Mouse (Mus musculus) myocyte (in vitro differentiated cells): ENCODE results near the gene Rpl27. TPM values are rescaled to one million over a fixed set of nuclear protein-coding genes. Genes with fewer than 3 reads are reported as not detected.
"Not testable (repeated sequence)": the region's sequence is repeated elsewhere in the genome, so short reads cannot be mapped to it uniquely, and the experiment has no call there.

ENCODE experiments used
- H3K27me3 ChIP-seq: one replicate; pipeline ENCODE4 v1.6.1; 2011; ENCODE audit not compliant: control insufficient read depth, insufficient read depth, insufficient read length
- H3K36me3 ChIP-seq: one replicate; pipeline ENCODE4 v1.6.1; 2011; ENCODE audit not compliant: control insufficient read depth, insufficient read depth
- H3K4me2 ChIP-seq: one replicate; pipeline ENCODE4 v1.6.1; 2011; ENCODE audit warnings: low read depth, control low read depth
- H3K4me3 ChIP-seq: one replicate; pipeline ENCODE4 v1.5.1; 2011; ENCODE audit warnings: mild to moderate bottlenecking, control low read depth, moderate library complexity
- H3K79me2 ChIP-seq: one replicate; pipeline ENCODE4 v1.6.1; 2011; ENCODE audit not compliant: control insufficient read depth, insufficient read depth
- H3ac ChIP-seq: one replicate; pipeline ENCODE4 v1.6.1; 2011; ENCODE audit not compliant: control insufficient read depth, insufficient read length
- CEBPB ChIP-seq: IDR thresholded peaks from 2 replicates; pipeline ENCODE4 v1.6.1; 2011; ENCODE audit warnings: mild to moderate bottlenecking, moderate library complexity; ENCODE audit not compliant: poor library complexity, insufficient read depth, severe bottlenecking
- E2F4 ChIP-seq: IDR thresholded peaks from one replicate; pipeline ENCODE4 v1.6.1; 2011; ENCODE audit warnings: mild to moderate bottlenecking, control low read depth, moderate library complexity; ENCODE audit not compliant: insufficient read depth
- MAX ChIP-seq: IDR thresholded peaks from one replicate; pipeline ENCODE4 v1.6.1; 2011; ENCODE audit warnings: low read depth, mild to moderate bottlenecking, control low read depth
- MYOD1 ChIP-seq, 3 experiments: IDR thresholded peaks; one replicate each; pipeline ENCODE4 v1.6.1; 2011; ENCODE audit warnings: control low read depth in 2 of 3, low read depth in 2 of 3, mild to moderate bottlenecking in 2 of 3, moderate library complexity in 1 of 3; ENCODE audit not compliant: insufficient read length in 2 of 3, control insufficient read depth in 1 of 3
- MYOG ChIP-seq, 3 experiments: IDR thresholded peaks; one replicate each; pipeline ENCODE4 v1.6.1; 2011; ENCODE audit warnings: control low read depth in 2 of 3, low read depth in 2 of 3, mild to moderate bottlenecking in 2 of 3; ENCODE audit not compliant: insufficient read length in 2 of 3, control insufficient read depth in 1 of 3, insufficient read depth in 1 of 3
- POLR2A ChIP-seq: IDR thresholded peaks from one replicate; pipeline ENCODE4 v1.6.1; 2011; ENCODE audit warnings: low read depth, mild to moderate bottlenecking, control low read depth, moderate library complexity; ENCODE audit not compliant: insufficient read length
- POLR2AphosphoS2 ChIP-seq: IDR thresholded peaks from one replicate; pipeline ENCODE4 v1.6.1; 2011; ENCODE audit warnings: low read depth, control low read depth; ENCODE audit not compliant: insufficient read length
- REST ChIP-seq: IDR thresholded peaks from one replicate; pipeline ENCODE4 v1.6.1; 2011; ENCODE audit warnings: mild to moderate bottlenecking, control low read depth, moderate library complexity; ENCODE audit not compliant: insufficient read depth, insufficient read length
- SRF ChIP-seq: IDR thresholded peaks from one replicate; pipeline ENCODE4 v1.6.1; 2011; ENCODE audit warnings: low read depth; ENCODE audit not compliant: control insufficient read depth, insufficient read length
- TCF12 ChIP-seq: IDR thresholded peaks from one replicate; pipeline ENCODE4 v1.6.1; 2011; ENCODE audit warnings: mild to moderate bottlenecking, control low read depth; ENCODE audit not compliant: poor library complexity, insufficient read depth, severe bottlenecking
- TCF3 ChIP-seq: IDR thresholded peaks from one replicate; pipeline ENCODE4 v1.6.1; 2011; ENCODE audit warnings: low read depth, control low read depth; ENCODE audit not compliant: insufficient read length
- USF1 ChIP-seq: IDR thresholded peaks from one replicate; pipeline ENCODE4 v1.6.1; 2011; ENCODE audit warnings: low read depth, mild to moderate bottlenecking, control low read depth, moderate library complexity
- polyA plus RNA-seq: library from polyadenylated mRNA; unstranded; fragments of >200 nt; fragmentation: generic; extraction: Trizol; gene quantifications from one replicate; pipeline ENCODE4 v1.2.1, GENCODE M21; 2012; ENCODE audit warnings: missing spikeins

Rpl27 gene
- polyA plus RNA-seq, 1 experiment, result 2,022 TPM

GRCm38 (mm10) chr11:101464211-101465100 is 22.4 kb downstream of the Rpl27 start, which contains the start of gene Rnd2:
Rnd2 (plus strand) TSS chr11:101464999.
- H3ac ChIP-seq, result peak within 1 kb of the TSS; percentile 54
- H3K4me3 ChIP-seq, result peak within 1 kb of the TSS; percentile 97
- peak within 1 kb of the TSS; percentile 83 for H3K4me2 ChIP-seq
- no peaks in the 10 kb centered on the region for H3K27me3 ChIP-seq
- peaks cover 20% of the 10 kb centered on the region for H3K79me2 ChIP-seq
- no peak for TF ChIP-seq USF1
- H3K36me3 ChIP-seq, result peaks cover 24% of the 10 kb centered on the region

DNA sequence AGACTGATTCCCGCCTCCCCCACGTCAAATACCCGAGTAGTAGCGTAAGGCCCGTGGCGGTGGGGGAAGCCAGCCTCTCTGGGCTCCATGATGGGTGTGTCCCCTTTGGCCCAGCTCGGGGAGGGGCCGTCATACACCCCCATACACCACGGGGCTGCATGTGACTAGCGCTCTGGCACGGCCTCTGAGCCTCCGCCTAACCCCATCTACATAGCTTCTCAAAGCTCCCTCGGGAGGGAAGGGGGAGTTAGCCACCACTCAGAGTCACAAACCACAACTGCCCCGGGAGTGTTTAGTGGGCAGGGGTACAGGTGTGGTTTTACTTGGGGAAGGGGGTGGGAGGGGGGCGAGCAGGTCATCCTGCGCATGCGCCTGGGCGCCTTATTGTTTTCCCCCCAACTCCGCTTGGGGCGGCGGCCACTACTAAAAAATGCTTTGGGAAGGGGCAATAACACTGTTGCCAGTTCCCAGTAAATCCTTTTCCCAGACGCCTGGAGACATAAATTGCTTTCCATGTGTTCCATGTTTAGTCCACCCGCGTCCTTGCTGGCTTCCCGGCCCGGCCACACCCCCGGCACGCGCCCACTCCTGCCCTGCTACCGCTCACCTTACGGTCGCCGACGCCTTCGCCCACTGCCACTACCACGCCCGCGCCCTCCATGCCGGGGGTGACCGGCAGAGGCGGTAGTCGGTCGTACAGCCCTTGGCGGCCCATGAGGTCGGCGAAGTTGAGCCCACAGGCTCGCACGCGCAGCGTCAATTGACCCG is 23.2 kb downstream of the Rpl27 start:
- H3K4me3 ChIP-seq, result peak overlapping the region; percentile 97

GRCm38 (mm10) chr11:101465869-101466551 is 23.9 kb downstream of the Rpl27 start, which contains the start of gene Vat1:
Vat1 (minus strand) TSS chr11:101466230.
- TF ChIP-seq MYOG (IDR thresholded peaks at IDR 0.05; ENCODE audit: control insufficient read depth in 1 of 3, insufficient read depth in 1 of 3, insufficient read length in 2 of 3, low read depth in 2 of 3), result peak in 2 of 3 experiments; percentile 61 to 83
- TF ChIP-seq TCF12, result no peak
- TF ChIP-seq POLR2AphosphoS2, result peak; percentile 90
- TF ChIP-seq POLR2A, result peak; percentile 84
- TF ChIP-seq REST, result no peak
- TF ChIP-seq MAX, result no peak
- TF ChIP-seq SRF, result no peak
- peak; percentile 28 for TF ChIP-seq E2F4
- TF ChIP-seq MYOD1 (IDR thresholded peaks at IDR 0.05; ENCODE audit: control insufficient read depth in 1 of 3, insufficient read length in 2 of 3, low read depth in 2 of 3), result peak in 2 of 3 experiments; percentile 28 to 81
- TF ChIP-seq CEBPB, result no peak
- Histone ChIP-seq H3ac (peak within 1 kb of the TSS; percentile 54), H3K4me2 (peak within 1 kb of the TSS; percentile 95), H3K36me3 (peaks cover 13% of the 10 kb centered on the region), H3K79me2 (peaks cover 20% of the 10 kb centered on the region), H3K4me3 (peak within 1 kb of the TSS; percentile 97), H3K27me3 (no peaks in the 10 kb centered on the region)

More for the DNA sequence above, 23.2 kb downstream of the Rpl27 start:
- peaks cover 20% of the 10 kb centered on the region for H3K79me2 ChIP-seq
- TF ChIP-seq POLR2A (peak; percentile 65), SRF (no peak), TCF3 (no peak), MYOG (IDR thresholded peaks at IDR 0.05; ENCODE audit: control insufficient read depth in 1 of 3, insufficient read depth in 1 of 3, insufficient read length in 2 of 3, low read depth in 2 of 3) (peak in 1 of 3 experiments; percentile 4), USF1 (peak; percentile 71), MAX (no peak), POLR2AphosphoS2 (peak; percentile 48)
- H3K27me3 ChIP-seq, result no peaks in the 10 kb centered on the region
- H3K36me3 ChIP-seq, result peaks cover 21% of the 10 kb centered on the region
- H3ac ChIP-seq, result peak overlapping the region; percentile 54
- H3K4me2 ChIP-seq, result peak overlapping the region; percentile 83

GRCm38 (mm10) chr11:101466552-101466950 is 24.5 kb downstream of the Rpl27 start:
- not testable (repeated sequence) for H3K36me3 ChIP-seq, H3K27me3 ChIP-seq
- Histone ChIP-seq H3K79me2 (peaks cover 20% of the 10 kb centered on the region), H3K4me2 (peak overlapping the region; percentile 95), H3K4me3 (peak overlapping the region; percentile 97), H3ac (peak overlapping the region; percentile 54)

DNA sequence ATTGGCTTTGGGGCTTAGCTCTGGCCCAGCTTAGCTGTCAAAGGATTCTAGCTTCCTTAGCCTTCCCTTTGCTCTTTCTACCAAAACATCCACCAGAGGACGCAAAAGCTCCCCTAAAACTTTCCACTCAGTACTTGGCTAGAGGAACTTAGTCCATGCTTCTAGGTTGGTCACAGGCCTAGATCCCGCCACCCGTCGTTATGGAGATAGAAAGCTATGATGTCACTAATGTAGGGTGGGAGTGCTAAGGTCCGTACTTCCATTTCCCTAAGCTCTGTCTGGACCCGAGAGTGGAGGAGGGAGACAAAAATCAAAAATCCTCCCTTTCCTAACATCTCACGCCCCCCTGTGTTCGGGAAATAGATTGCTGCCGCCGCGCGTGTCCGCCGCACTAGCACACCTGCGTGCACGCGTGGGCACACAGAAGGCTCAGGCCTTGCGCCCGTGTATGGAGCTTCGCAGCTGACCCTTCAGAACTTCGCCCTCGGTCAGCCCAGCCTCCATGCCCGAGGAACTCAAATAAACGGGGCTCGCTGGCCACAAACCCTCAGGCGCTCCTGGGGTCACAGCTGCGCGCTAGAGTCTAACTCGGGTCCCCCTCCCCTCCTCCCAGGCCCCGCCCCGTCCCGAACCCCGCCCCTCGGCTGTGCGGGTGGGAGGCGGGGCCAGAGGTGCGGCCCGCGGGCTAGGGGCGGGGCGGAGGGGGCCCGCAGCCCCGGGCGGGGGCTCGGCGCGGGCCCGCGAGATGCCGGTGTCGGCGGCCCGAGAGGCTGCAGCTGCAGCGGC is 25.6 kb downstream of the Rpl27 start:
- peak overlapping the region; percentile 97 for H3K4me3 ChIP-seq
- H3K4me2 ChIP-seq, result peak overlapping the region; percentile 95
- H3K79me2 ChIP-seq, result peaks cover 20% of the 10 kb centered on the region
- H3K27me3 ChIP-seq, result no peaks in the 10 kb centered on the region
- H3K36me3 ChIP-seq, result no peaks in the 10 kb centered on the region
- TF ChIP-seq MYOG (IDR thresholded peaks at IDR 0.05; ENCODE audit: control insufficient read depth in 1 of 3, insufficient read depth in 1 of 3, insufficient read length in 2 of 3, low read depth in 2 of 3) (peak in 1 of 3 experiments; percentile 22), SRF (no peak), MYOD1 (IDR thresholded peaks at IDR 0.05; ENCODE audit: control insufficient read depth in 1 of 3, insufficient read length in 2 of 3, low read depth in 2 of 3) (peak in 1 of 3 experiments; percentile 35), POLR2A (peak; percentile 35)
- H3ac ChIP-seq, result peak overlapping the region; percentile 40
